Mouse (Mus musculus): ENCODE measurements at regions not wholly inside any gene's neighbourhood (a gene's known extent, or its start where the extent isn't known, plus 50 kb on each side); places are given as distances from the start of the nearest gene placed in this dataset.

DNA sequence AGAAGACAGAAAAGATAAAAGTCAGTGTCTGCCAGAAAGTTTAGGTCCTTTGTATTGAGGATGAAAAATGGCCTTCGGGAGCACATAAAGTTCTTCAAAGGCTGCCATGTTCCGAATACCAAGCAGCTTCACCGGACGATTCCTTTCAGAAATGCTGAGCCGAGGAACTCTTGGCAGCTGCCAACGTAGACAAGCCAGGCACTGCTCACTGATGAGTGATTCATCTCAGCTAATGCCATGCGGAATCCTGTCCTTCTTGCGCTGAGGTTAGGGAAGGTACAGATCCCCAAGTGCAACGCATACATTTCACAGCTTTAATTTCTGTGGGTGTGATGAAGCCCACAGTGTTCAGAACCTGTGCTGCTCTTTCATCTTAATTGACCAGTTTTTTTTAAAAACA is 360.7 kb upstream of the Pdcd1 start:
- intact Hi-C loops (cut with DNase I) = no loop called here
- no peak for DNase-seq (ENCODE audit: extremely low spot score in 1 of 2, low spot score in 2 of 2)
- Histone ChIP-seq H3K4me3 (no peak overlapping the region), H3K27ac (no peak overlapping the region)
- no peak for TF ChIP-seq CTCF (IDR thresholded peaks at IDR 0.05)

DNA sequence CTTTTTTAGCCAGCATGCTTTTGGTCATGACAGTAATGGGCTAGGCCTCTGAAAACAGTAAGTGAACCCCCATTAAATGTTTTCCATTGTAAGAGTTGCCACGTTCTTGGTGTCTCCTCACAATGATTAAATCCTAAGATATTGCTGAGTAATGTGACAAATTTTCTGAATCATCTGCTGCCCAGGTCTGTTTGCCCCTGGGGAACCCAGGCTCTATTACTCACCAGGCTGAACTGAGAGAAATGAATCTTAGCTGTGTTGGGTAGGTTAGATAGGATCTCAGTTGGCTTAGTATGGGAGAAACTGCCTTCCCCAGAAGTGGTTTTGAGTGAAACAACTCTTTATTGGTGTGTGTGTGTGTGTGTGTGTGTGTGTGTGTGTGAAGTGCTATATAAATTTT is 314.3 kb upstream of the Pdcd1 start:
- DNase-seq (ENCODE audit: extremely low spot score in 1 of 2, low spot score in 2 of 2) = no peak
- intact Hi-C loops (cut with DNase I) = no loop called here
- H3K27ac ChIP-seq = no peak overlapping the region
- TF ChIP-seq CTCF (IDR thresholded peaks at IDR 0.05) = no peak
- no peak overlapping the region for H3K4me3 ChIP-seq

- Histone ChIP-seq H3K4me3 (no peak overlapping the region), H3K27ac (no peak overlapping the region)
- no peak for TF ChIP-seq CTCF (IDR thresholded peaks at IDR 0.05)
- intact Hi-C loops (cut with DNase I) = no loop called here
- DNase-seq (ENCODE audit: extremely low spot score in 1 of 2, low spot score in 2 of 2) = no peak
Measured at GRCm38 (mm10) chr1:94356996-94357395, 304.6 kb upstream of the Pdcd1 start.

GRCm38 (mm10) chr1:94355873-94356272 is 303.5 kb upstream of the Pdcd1 start:
- intact Hi-C loops (cut with DNase I) = no loop called here
- Histone ChIP-seq H3K27ac (no peak overlapping the region), H3K4me3 (no peak overlapping the region)
- no peak for TF ChIP-seq CTCF (IDR thresholded peaks at IDR 0.05)
- no peak for DNase-seq (ENCODE audit: extremely low spot score in 1 of 2, low spot score in 2 of 2)

GRCm38 (mm10) chr1:94342576-94342975 is 290.2 kb upstream of the Pdcd1 start:
- intact Hi-C loops (cut with DNase I) = no loop called here
- no peak for TF ChIP-seq CTCF (IDR thresholded peaks at IDR 0.05)
- H3K4me3 ChIP-seq = no peak overlapping the region
- no peak for DNase-seq (ENCODE audit: extremely low spot score in 1 of 2, low spot score in 2 of 2)
- no peak overlapping the region for H3K27ac ChIP-seq

GRCm38 (mm10) chr1:94341237-94341636 is 288.9 kb upstream of the Pdcd1 start:
- DNase-seq (ENCODE audit: extremely low spot score in 1 of 2, low spot score in 2 of 2) = no peak
- intact Hi-C loops (cut with DNase I) = no loop called here
- H3K27ac ChIP-seq = no peak overlapping the region
- TF ChIP-seq CTCF (IDR thresholded peaks at IDR 0.05) = no peak
- no peak overlapping the region for H3K4me3 ChIP-seq

DNA sequence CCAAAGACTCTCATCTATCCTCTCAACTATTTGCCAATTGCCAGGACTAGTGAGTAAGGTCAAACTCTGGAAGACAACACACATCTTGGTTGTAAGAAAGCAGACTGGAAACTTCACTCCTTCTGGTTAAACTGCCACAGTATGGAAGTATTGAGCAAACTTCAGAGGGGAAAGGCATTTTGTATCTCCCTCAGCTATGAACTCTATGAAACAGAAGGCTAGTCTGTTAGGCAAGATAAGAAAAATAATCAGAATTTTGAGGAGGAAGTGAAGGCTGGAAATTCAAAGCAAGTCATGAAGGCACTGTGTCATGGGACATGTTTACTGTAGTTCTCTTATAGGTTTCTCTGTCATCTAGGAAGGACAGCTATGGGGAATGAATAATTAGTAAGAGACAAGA is 265.7 kb upstream of the Pdcd1 start:
- no peak for TF ChIP-seq CTCF (IDR thresholded peaks at IDR 0.05)
- H3K27ac ChIP-seq = no peak overlapping the region
- DNase-seq (ENCODE audit: extremely low spot score in 1 of 2, low spot score in 2 of 2) = no peak
- no peak overlapping the region for H3K4me3 ChIP-seq
- intact Hi-C loops (cut with DNase I) = no loop called here

DNA sequence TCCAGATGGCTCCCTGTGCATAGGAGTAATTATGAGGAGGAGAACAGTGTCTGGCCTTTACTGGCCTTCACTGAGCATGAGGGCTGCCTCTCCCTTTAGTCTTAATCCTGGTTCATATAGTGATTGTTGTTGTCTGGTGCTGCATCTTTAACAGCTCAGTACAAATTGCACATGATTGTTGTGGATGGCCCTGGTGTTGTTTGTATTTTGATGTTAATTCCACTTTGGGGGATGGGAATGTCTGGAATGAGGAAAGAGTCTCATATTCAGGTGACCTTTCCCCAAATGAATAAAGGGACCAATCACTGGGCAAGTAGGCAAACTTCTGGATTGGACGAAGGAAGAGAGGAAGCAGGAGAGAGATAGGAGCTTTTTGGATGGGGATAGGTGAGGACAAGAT is 246.0 kb upstream of the Pdcd1 start:
- no peak for TF ChIP-seq CTCF (IDR thresholded peaks at IDR 0.05)
- H3K4me3 ChIP-seq = no peak overlapping the region
- H3K27ac ChIP-seq = no peak overlapping the region
- no peak for DNase-seq (ENCODE audit: extremely low spot score in 1 of 2, low spot score in 2 of 2)
- intact Hi-C loops (cut with DNase I) = no loop called here

- no peak overlapping the region for H3K27ac ChIP-seq
- no peak for DNase-seq (ENCODE audit: extremely low spot score in 1 of 2, low spot score in 2 of 2)
- no peak for TF ChIP-seq CTCF (IDR thresholded peaks at IDR 0.05)
- no peak overlapping the region for H3K4me3 ChIP-seq
- intact Hi-C loops (cut with DNase I) = no loop called here
Measured at GRCm38 (mm10) chr1:94272569-94272968, 220.2 kb upstream of the Pdcd1 start.

DNA sequence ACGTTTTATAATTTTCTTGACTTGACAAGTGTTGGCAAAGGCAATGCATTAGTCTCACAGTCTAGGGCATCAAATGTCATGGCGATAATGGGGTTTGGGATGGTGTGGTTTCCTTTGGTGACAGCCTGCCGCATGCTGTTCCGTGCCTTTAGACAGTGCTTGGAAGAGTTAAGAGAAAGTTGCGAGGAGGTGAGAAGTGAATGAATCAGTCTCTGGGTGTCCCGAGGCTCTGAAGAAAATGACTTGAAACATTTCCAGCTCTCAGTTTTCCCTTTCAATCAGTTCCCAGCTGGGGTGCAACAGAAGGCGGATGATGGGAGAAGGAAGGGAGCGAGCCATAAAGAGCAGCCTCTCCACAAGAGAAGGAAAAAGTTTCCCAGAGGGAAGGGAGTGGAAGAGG is 211.0 kb upstream of the Pdcd1 start:
- intact Hi-C loops (cut with DNase I) = no loop called here
- Histone ChIP-seq H3K27ac (no peak overlapping the region), H3K4me3 (no peak overlapping the region)
- no peak for TF ChIP-seq CTCF (IDR thresholded peaks at IDR 0.05)
- peak in 1 of 2 experiments; percentile 12 for DNase-seq (ENCODE audit: extremely low spot score in 1 of 2, low spot score in 2 of 2)

GRCm38 (mm10) chr1:94235426-94235825 is 183.1 kb upstream of the Pdcd1 start:
- H3K4me3 ChIP-seq = no peak overlapping the region
- TF ChIP-seq CTCF (IDR thresholded peaks at IDR 0.05) = no peak

DNA sequence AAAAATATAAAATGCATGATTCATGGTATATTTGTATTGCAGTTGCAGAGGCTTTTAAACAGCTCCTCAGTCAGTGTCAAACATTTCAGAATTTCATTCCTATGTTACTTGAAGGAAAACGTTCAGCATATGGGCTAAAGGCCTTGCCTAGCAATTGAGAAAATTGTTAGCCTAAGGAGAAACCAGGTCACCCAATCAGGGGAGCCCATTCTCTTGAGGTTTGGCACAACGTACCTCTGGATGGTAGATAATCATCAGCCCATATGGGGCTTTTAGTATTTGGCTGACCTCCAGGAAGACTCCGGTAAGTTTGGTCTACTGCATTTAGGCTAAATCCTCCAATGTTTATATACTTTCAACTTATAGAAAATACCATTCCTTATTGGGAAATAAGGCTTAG is 168.7 kb upstream of the Pdcd1 start:
- Histone ChIP-seq H3K4me3 (no peak overlapping the region), H3K27ac (no peak overlapping the region)
- intact Hi-C loops (cut with DNase I) = no loop called here
- no peak for TF ChIP-seq CTCF (IDR thresholded peaks at IDR 0.05)
- no peak for DNase-seq (ENCODE audit: extremely low spot score in 1 of 2, low spot score in 2 of 2)

More at GRCm38 (mm10) chr1:94235426-94235825, 183.1 kb upstream of the Pdcd1 start:
- no peak for DNase-seq (ENCODE audit: extremely low spot score in 1 of 2, low spot score in 2 of 2)
- intact Hi-C loops (cut with DNase I) = no loop called here
- H3K27ac ChIP-seq = no peak overlapping the region

DNA sequence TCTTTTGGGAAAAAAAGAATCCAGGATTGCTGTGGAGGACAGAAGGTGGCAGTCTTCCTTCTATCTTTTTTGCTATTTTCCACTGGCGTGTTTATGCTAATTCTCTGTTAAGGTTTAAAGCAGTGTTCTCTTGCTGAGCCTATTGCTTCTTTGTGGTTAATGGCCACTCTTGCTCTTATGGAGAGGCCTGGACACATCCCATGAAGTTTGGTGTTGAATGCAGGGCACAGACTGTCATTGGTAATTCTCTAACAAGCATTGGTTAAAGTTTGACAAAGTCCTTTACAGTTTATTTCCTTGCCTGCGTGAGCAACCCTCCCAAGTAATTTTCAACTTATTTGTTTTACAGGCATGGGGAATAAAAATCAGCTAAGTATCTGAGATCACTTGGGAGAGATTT is 165.1 kb upstream of the Pdcd1 start:
- TF ChIP-seq CTCF (IDR thresholded peaks at IDR 0.05) = peak; percentile 9; the same call in 1 of the 2 replicates
- intact Hi-C loops (cut with DNase I) = no loop called here
- DNase-seq (ENCODE audit: extremely low spot score in 1 of 2, low spot score in 2 of 2) = no peak
- H3K27ac ChIP-seq = no peak overlapping the region
- no peak overlapping the region for H3K4me3 ChIP-seq

GRCm38 (mm10) chr1:94208929-94209328 is 156.6 kb upstream of the Pdcd1 start:
- intact Hi-C loops (cut with DNase I) = no loop called here
- DNase-seq (ENCODE audit: extremely low spot score in 1 of 2, low spot score in 2 of 2) = no peak
- TF ChIP-seq CTCF (IDR thresholded peaks at IDR 0.05) = no peak
- Histone ChIP-seq H3K4me3 (no peak overlapping the region), H3K27ac (no peak overlapping the region)
